Mouse (Mus musculus) liver, embryonic 13.5 days (tissue): ENCODE measurements around the gene Gm48552. TPM values are rescaled to one million over a fixed set of nuclear protein-coding genes. Genes with fewer than 3 reads are reported as not detected.

Experiments
- ATAC-seq: fragments of 200-750 bp; cut with Nextera tagmentation; 2 replicates; pipeline ENCODE4 v1.8.0; 2017; ENCODE audit warnings: low read depth, mild to moderate bottlenecking, moderate number of reproducible peaks, moderate library complexity
- DNase-seq: peaks from one replicate; pipeline ENCODE4 v3.0.0; 2022
- H3K27ac ChIP-seq: fragments of 300-500 bp; sonication (generic); 2 replicates; pipeline ENCODE4 v1.5.1; 2015; ENCODE audit warnings: moderate library complexity, mild to moderate bottlenecking, inconsistent platforms
- H3K27me3 ChIP-seq: fragments of 300-500 bp; sonication (generic); 2 replicates; pipeline ENCODE4 v1.6.1; 2015; ENCODE audit warnings: mild to moderate bottlenecking, inconsistent platforms
- H3K36me3 ChIP-seq: fragments of 300-500 bp; sonication (generic); 2 replicates; pipeline ENCODE4 v1.6.1; 2015; ENCODE audit warnings: mild to moderate bottlenecking, inconsistent platforms
- H3K4me1 ChIP-seq: fragments of 300-500 bp; sonication (generic); replicated peaks from 2 replicates; pipeline ENCODE4 v1.6.1; 2015; ENCODE audit warnings: inconsistent platforms
- H3K4me2 ChIP-seq: fragments of 300-500 bp; sonication (generic); 2 replicates; pipeline ENCODE4 v1.6.1; 2015; ENCODE audit warnings: inconsistent platforms, mild to moderate bottlenecking, moderate library complexity
- H3K4me3 ChIP-seq: fragments of 300-500 bp; sonication (generic); replicated peaks from 2 replicates; pipeline ENCODE4 v1.5.1; 2015; ENCODE audit warnings: mild to moderate bottlenecking, inconsistent platforms
- H3K9ac ChIP-seq: fragments of 300-500 bp; sonication (generic); 2 replicates; pipeline ENCODE4 v1.6.1; 2015; ENCODE audit warnings: mild to moderate bottlenecking, inconsistent platforms
- H3K9me3 ChIP-seq: fragments of 300-500 bp; sonication (generic); replicated peaks from 2 replicates; pipeline ENCODE4 v1.6.1; 2016; ENCODE audit warnings: inconsistent platforms
- WGBS: fragments of 180-500 bp; shearing (Covaris S2); methylation state at CpG from one replicate; pipeline ENCODE4 v1.1.7; 2015; ENCODE audit not compliant: insufficient replicate concordance; 5-methylcytosine and 5-hydroxymethylcytosine counted together
- polyA plus RNA-seq: library from polyadenylated mRNA; unstranded; fragments of >200 nt; fragmentation: Nextera tagmentation; extraction: Ambion mirVana; gene quantifications from 2 replicates; pipeline ENCODE4 v1.2.1, GENCODE M21; 2015

The Gm48552 gene
- polyA plus RNA-seq, 1 experiment from 2014 or later, result 0.93 TPM

- H3K4me3 ChIP-seq, result peak overlapping the region; percentile 41
- ATAC-seq, result 0 out of 2 replicates have a peak, but pooled peaks have one; percentile 21
- no peaks in the 10 kb centered on the region for H3K9me3 ChIP-seq
- H3K36me3 ChIP-seq, result no peaks in the 10 kb centered on the region
- peak overlapping the region; percentile 49 for H3K9ac ChIP-seq
- no peak overlapping the region; the same call in 1 of the 2 replicates for H3K27ac ChIP-seq
- peak overlapping the region; percentile 64 for H3K4me2 ChIP-seq
- no peak for DNase-seq
- peaks cover 82% of the 10 kb centered on the region for H3K4me1 ChIP-seq
- peaks cover 26% of the 10 kb centered on the region; the same call in 1 of the 2 replicates for H3K27me3 ChIP-seq
- 1% methylated on average over 25 of the region's 26 CpGs for WGBS
Measured at GRCm38 (mm10) chr10:81416581-81417226, 27.9 kb downstream of the Gm48552 start.

GRCm38 (mm10) chr10:81417227-81418215, 28.7 kb downstream of the Gm48552 start:
- DNase-seq (no peak), ATAC-seq (no peak)
- Histone ChIP-seq H3K4me3 (peak overlapping the region; percentile 41), H3K27ac (no peak overlapping the region; the same call in 1 of the 2 replicates), H3K4me1 (peaks cover 74% of the 10 kb centered on the region), H3K4me2 (peak overlapping the region; percentile 64), H3K36me3 (no peaks in the 10 kb centered on the region), H3K9me3 (no peaks in the 10 kb centered on the region), H3K27me3 (peaks cover 33% of the 10 kb centered on the region; the same call in 1 of the 2 replicates), H3K9ac (peak overlapping the region; percentile 49)
- 42% methylated on average over 12 of the region's 12 CpGs for WGBS

GRCm38 (mm10) chr10:81418216-81419070, 29.6 kb downstream of the Gm48552 start:
- DNase-seq (no peak), ATAC-seq (no peak)
- H3K27me3 ChIP-seq, result peaks cover 40% of the 10 kb centered on the region
- no peaks in the 10 kb centered on the region for H3K36me3 ChIP-seq
- H3K4me2 ChIP-seq, result no peak overlapping the region
- H3K9ac ChIP-seq, result no peak overlapping the region
- no peak overlapping the region for H3K27ac ChIP-seq
- H3K4me3 ChIP-seq, result no peak overlapping the region
- H3K4me1 ChIP-seq, result peaks cover 65% of the 10 kb centered on the region
- WGBS, result 45% methylated on average over 11 of the region's 11 CpGs
- no peaks in the 10 kb centered on the region for H3K9me3 ChIP-seq

GRCm38 (mm10) chr10:81419111-81419928, 30.5 kb downstream of the Gm48552 start:
- no peaks in the 10 kb centered on the region for H3K9me3 ChIP-seq
- H3K4me2 ChIP-seq, result no peak overlapping the region
- no peak overlapping the region for H3K27ac ChIP-seq
- H3K36me3 ChIP-seq, result no peaks in the 10 kb centered on the region
- peaks cover 58% of the 10 kb centered on the region for H3K4me1 ChIP-seq
- peaks cover 48% of the 10 kb centered on the region for H3K27me3 ChIP-seq
- no peak overlapping the region for H3K9ac ChIP-seq
- 77% methylated on average over 10 of the region's 10 CpGs for WGBS
- ATAC-seq (no peak), DNase-seq (no peak)
- no peak overlapping the region for H3K4me3 ChIP-seq

- Histone ChIP-seq H3K36me3 (no peaks in the 10 kb centered on the region), H3K4me3 (no peak overlapping the region), H3K27ac (no peak overlapping the region), H3K9ac (no peak overlapping the region), H3K4me1 (peaks cover 59% of the 10 kb centered on the region), H3K9me3 (no peaks in the 10 kb centered on the region), H3K4me2 (no peak overlapping the region), H3K27me3 (peaks cover 58% of the 10 kb centered on the region)
- ATAC-seq, result no peak
- WGBS, result 81% methylated on average over 40 of the region's 40 CpGs
- DNase-seq, result no peak
Measured at GRCm38 (mm10) chr10:81420191-81420767, 31.5 kb downstream of the Gm48552 start.

GRCm38 (mm10) chr10:81421041-81421796, 32.4 kb downstream of the Gm48552 start:
- Histone ChIP-seq H3K9me3 (no peaks in the 10 kb centered on the region), H3K4me3 (no peak overlapping the region), H3K4me2 (no peak overlapping the region), H3K4me1 (peaks cover 59% of the 10 kb centered on the region), H3K27ac (no peak overlapping the region), H3K9ac (no peak overlapping the region), H3K36me3 (no peaks in the 10 kb centered on the region), H3K27me3 (peaks cover 67% of the 10 kb centered on the region)
- 57% methylated on average over 4 of the region's 4 CpGs for WGBS
- DNase-seq (no peak), ATAC-seq (no peak)

- Histone ChIP-seq H3K4me2 (no peak overlapping the region), H3K4me1 (peaks cover 59% of the 10 kb centered on the region), H3K9ac (no peak overlapping the region), H3K36me3 (no peaks in the 10 kb centered on the region), H3K27ac (no peak overlapping the region), H3K4me3 (no peak overlapping the region), H3K27me3 (peaks cover 70% of the 10 kb centered on the region), H3K9me3 (no peaks in the 10 kb centered on the region)
- DNase-seq (no peak), ATAC-seq (no peak)
- 58% methylated on average over 5 of the region's 5 CpGs for WGBS
Measured at GRCm38 (mm10) chr10:81421797-81422100, 32.9 kb downstream of the Gm48552 start.

- Histone ChIP-seq H3K27ac (no peak overlapping the region), H3K4me2 (no peak overlapping the region), H3K9me3 (no peaks in the 10 kb centered on the region), H3K27me3 (peaks cover 71% of the 10 kb centered on the region), H3K4me3 (no peak overlapping the region), H3K4me1 (peaks cover 59% of the 10 kb centered on the region), H3K36me3 (no peaks in the 10 kb centered on the region), H3K9ac (no peak overlapping the region)
- WGBS, result 60% methylated on average over 6 of the region's 6 CpGs
- no peak for DNase-seq
- no peak for ATAC-seq
Measured at GRCm38 (mm10) chr10:81422191-81422590, 33.4 kb downstream of the Gm48552 start.

GRCm38 (mm10) chr10:81422661-81423217, 33.9 kb downstream of the Gm48552 start:
- Histone ChIP-seq H3K9me3 (no peaks in the 10 kb centered on the region), H3K9ac (no peak overlapping the region), H3K27ac (no peak overlapping the region), H3K4me3 (no peak overlapping the region), H3K27me3 (peaks cover 71% of the 10 kb centered on the region), H3K36me3 (no peaks in the 10 kb centered on the region), H3K4me2 (no peak overlapping the region), H3K4me1 (peaks cover 56% of the 10 kb centered on the region)
- DNase-seq, result no peak
- WGBS, result 66% methylated on average over 3 of the region's 3 CpGs
- no peak for ATAC-seq
